Mouse (Mus musculus): ENCODE measurements around the gene Kank3.

The Kank3 gene

DNA sequence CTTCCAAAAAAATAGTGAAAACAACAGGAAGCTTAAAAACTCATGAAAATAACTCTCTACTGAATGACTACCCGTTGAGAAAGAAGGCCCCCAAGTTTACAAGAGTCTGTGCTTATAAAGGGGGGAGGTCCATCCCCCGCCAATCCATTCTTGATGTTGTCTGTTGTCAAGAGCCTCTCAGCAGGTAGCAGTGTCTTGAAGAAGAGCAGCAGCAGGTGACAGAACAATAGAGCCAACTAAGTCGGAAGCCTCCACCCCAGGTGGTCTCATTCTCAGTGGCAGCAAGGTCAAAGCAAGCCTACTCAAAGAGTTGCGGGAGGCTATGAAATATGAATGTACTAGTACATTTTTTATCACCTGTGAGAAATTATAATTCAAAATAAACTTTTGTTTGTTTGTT is 47.5 kb downstream of the Kank3 start:
- no peak for DNase-seq (ENCODE audit: low spot score)

DNA sequence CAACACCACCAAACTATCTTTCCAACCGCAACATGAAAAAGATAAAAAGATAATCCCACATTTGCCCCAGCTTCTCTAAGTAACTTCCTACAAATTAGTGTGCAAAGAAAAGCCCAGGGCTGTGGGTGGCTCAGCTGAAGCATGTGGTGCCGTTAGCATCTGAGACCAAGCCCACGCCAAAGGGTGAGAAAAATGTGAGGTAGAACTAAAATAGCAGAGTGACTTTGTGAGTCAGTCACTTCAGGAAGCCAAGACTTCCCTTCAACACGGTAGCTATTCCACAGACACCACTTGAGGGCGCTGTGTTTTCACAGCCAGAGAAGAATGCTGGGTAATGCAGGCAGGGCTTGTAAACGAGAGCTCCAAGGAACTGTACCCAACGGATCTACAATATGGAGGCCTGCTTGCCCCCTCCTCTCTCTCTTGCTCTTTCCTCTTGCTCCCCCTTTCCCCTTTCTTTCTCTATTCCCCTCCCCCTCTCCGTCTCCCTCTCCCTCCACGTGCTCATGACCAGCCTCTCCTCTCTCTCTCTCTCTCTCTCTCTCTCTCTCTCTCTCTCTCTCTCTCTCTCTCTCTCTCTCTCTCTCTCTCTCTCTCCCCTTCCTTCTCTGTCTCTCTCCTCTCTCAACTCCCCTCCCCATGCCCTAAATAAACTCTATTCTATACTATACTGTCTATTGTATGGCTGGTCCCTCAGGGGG is 55.2 kb downstream of the Kank3 start:
- peak; percentile 77 for DNase-seq (ENCODE audit: low spot score)
